Mouse (Mus musculus): Measurements from ENCODE around the gene Nt5m.
"Not testable (repeated sequence)": the region's sequence is repeated elsewhere in the genome, so short reads cannot be mapped to it uniquely, and the experiment has no call there.

Nt5m gene

DNA sequence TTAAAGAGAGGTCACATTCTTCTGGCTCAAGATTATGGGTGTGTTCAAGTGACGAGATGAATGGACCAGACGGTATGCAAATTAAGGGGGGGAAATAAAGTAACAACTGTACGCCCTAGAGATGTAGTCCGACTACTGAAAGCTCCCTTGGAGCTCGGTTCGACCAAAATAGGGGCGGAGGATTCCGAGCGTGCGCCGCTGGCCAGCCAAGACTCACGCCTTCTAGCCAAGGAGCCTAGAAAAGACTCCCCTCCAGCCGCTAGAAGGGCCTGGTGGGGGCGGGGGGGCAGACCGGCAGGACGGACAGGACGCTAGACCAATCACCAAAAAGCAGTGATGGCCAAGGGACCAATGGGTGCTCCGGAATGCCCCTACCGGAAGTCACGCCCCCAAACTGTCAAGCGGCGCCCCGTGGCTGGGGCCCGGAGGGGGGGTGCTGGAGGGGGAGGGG is at the start of gene Nt5m:
Gene Nt5m, plus strand, starts transcription at position 440 of the 451 bp plus-strand sequence.
- DNase-seq (ENCODE audit: low read depth, low spot score): peak; percentile 93

DNA sequence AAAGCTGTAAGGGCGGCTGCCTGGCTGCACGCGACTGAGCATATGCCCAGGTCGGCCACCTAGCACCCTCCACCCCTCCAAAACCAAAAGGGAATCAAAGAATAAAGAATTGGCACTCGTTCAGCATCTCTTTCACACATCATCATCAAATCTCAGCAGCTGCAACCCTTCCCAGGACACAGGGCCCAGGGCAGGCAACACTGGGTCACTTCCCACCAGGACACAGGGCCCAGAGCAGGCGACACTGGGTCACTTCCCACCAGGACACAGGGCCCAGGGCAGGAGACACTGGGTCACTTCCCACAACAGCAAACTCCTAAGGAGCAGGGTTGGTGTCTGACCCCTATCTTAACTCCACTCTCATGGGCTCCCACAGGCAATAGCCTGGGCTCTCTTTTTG is 45.9 kb upstream of the Nt5m start:
- no peak for DNase-seq (ENCODE audit: low read depth, low spot score)

DNA sequence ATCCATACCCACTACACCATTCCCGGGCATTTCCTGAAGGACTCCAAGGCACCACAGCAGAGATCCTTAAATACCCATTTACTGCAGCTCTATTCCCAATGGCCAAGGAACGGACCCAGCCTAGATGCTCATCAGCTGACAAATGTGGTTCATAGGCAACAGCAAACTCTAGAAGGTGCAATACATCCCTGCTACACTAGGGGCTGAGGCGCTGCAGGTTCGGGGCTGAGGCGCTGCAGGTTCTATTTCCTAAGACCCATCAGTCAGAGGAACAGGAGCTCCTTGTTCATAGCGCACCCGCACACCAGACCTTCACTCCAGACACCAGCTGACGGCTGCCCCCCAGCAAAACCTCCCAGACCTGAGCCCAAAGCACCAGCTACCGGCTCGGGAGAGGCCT is 38.8 kb upstream of the Nt5m start:
- DNase-seq (ENCODE audit: low read depth, low spot score): no peak

- no peak for DNase-seq (ENCODE audit: low read depth, low spot score)
Measured at GRCm38 (mm10) chr11:59801881-59802280, 37.4 kb upstream of the Nt5m start.

DNA sequence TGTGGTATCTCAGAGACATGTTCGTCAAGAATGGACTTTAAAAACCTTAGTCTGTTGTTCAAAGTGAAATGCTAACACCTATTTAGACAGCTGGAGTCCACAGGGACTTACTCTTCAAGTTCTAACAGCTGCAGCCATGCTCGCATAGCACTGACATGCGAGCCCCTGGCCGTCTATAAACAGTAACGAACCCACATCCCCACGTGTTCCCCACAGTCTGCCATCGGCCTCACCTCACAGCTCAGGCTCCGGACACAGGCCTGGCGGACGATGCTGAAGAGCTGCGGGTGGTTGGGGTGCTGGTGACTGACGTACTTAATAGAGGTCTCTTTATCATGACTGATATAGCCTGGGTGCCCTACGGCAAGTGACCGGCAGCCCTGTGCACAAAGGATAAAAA is 35.7 kb upstream of the Nt5m start:
- no peak for DNase-seq (ENCODE audit: low read depth, low spot score)

GRCm38 (mm10) chr11:59804409-59805110 is 34.7 kb upstream of the Nt5m start:
- no peak for DNase-seq (ENCODE audit: low read depth, low spot score)

GRCm38 (mm10) chr11:59805256-59805655 is 34.0 kb upstream of the Nt5m start:
- no peak for DNase-seq (ENCODE audit: low read depth, low spot score)

GRCm38 (mm10) chr11:59805656-59806055 is 33.6 kb upstream of the Nt5m start:
- no peak for DNase-seq (ENCODE audit: low read depth, low spot score)

GRCm38 (mm10) chr11:59808170-59808960 is 30.9 kb upstream of the Nt5m start:
- no peak for DNase-seq (ENCODE audit: low read depth, low spot score)

GRCm38 (mm10) chr11:59809071-59809669 is 30.1 kb upstream of the Nt5m start:
- no peak for DNase-seq (ENCODE audit: low read depth, low spot score)

DNA sequence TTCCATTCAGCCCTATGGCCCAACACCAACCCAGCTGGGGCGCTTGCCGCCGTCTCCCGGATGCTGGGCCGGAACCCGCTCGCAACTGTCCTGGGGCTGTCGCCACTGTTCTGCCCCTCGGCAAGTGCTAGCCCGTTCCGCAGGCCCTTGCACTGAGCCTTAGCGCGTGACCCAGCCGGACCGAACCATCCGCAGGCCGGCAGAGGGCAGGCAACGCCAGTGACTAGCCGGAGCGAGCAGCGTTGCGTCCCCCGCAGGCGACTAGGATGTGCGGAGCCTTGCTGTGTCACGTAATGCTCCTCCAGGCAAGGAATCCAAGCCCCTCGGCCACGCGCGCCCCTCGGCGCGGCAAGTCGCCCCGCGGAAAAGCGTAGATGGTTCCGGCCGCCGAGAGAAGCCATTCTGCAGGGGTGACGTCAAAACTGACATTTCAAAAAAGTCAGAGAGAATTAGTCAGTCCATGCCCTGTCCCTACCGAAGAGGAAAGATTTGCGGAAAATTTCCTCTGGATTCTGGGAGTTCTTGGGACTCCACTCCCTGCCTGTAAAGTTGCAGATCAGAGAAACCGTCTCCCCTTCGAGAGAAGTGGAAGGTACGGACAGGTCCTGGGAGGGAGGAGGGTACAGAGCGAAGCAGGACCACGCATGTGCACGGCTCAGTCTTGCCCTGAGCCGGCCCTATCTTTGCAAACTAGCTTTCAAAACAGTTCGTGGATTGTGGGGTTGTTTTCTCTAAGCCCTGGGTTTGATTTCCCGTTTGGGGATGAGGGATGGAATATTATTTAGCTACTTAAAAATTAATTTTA is 29.4 kb upstream of the Nt5m start, which contains the start of gene Flcn:
Gene Flcn, minus strand, starts transcription at position 347 of the 805 bp plus-strand sequence.
- peak; percentile 90 for DNase-seq (ENCODE audit: low read depth, low spot score)

- DNase-seq (ENCODE audit: low read depth, low spot score): no peak
Measured at GRCm38 (mm10) chr11:59810480-59811158, 28.6 kb upstream of the Nt5m start.

- DNase-seq (ENCODE audit: low read depth, low spot score): no peak
Measured at GRCm38 (mm10) chr11:59811211-59811610, 28.0 kb upstream of the Nt5m start.

- DNase-seq (ENCODE audit: low read depth, low spot score): no peak
Measured at GRCm38 (mm10) chr11:59813276-59813675, 26.0 kb upstream of the Nt5m start.

GRCm38 (mm10) chr11:59814311-59814710 is 24.9 kb upstream of the Nt5m start:
- no peak for DNase-seq (ENCODE audit: low read depth, low spot score)

DNA sequence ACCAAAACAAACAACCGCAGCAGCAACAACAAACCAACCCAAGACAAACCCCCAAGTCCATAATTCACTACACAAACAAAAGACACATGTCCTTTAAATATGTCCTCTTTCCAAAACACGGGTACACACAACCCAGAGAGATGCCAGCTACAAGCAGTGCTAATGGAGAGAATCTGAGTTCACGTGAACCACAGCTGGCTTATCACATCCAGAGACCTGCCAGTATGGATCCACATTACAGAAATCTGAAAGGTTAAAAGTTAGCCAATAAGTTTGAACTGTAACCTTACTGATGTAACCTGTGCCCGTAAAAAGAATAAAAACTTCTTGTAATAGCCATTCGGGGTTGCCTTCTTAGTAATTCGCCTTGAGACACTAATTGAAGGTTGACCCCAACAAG is 24.3 kb upstream of the Nt5m start:
- no peak for DNase-seq (ENCODE audit: low read depth, low spot score)

DNA sequence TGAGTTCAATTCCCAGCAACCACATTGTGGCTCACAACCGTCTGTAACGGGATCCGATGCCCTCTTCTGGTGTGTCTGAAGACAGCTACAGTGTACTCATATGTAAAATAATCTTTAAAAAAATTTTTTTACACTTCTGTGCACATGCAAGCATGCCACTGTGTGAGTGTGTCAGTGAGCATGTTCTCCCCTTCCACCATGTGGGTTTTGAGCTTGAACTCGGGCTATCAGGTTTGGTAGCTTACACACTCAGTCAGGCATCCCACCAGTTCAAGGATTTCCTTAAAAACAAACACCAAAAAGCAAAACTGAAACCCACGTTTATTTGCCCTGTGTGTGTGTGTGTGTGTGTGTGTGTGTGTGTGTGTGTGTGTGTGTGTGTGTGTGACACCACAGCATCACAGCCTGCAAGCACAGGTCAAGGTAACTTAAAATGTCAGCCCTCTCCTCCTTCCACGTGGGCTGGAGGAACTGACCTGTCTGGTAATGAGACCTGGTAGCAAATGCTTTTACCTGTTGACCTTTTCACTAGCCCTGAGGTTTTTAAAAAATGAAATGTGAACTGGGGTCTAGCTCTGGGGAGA is 23.7 kb upstream of the Nt5m start:
- no peak for DNase-seq (ENCODE audit: low read depth, low spot score)

GRCm38 (mm10) chr11:59817916-59818315 is 21.3 kb upstream of the Nt5m start:
- DNase-seq (ENCODE audit: low read depth, low spot score): no peak

GRCm38 (mm10) chr11:59821625-59822024 is 17.6 kb upstream of the Nt5m start:
- no peak for DNase-seq (ENCODE audit: low read depth, low spot score)

GRCm38 (mm10) chr11:59837789-59838188 is 1.5 kb upstream of the Nt5m start:
- not testable (repeated sequence) for DNase-seq (ENCODE audit: low read depth, low spot score)

DNA sequence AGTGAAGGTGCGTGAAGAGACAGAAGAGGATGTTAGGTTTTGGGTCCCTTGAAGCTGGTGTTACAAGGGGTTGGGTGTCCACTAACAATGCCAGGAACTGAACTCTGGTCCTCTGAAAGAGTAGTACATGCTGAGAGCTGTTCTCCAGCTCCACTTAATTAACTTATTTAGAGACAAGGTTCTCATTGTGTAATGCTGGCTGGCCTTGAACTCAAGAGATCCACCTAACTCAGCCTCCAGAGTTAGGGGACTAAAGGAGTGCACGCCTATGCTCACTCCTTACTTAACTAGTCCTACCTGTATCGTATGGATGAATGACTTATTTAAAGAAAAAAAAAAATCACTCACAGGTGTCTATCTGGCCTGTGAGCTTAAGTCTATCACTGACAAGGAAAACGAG is 821 bp upstream of the Nt5m start:
- DNase-seq (ENCODE audit: low read depth, low spot score): no peak
